Mouse (Mus musculus) liver, embryonic 12.5 days (tissue): ENCODE results near the gene Best3. TPM values are rescaled to one million over a fixed set of nuclear protein-coding genes. Genes with fewer than 3 reads are reported as not detected.

Source experiments
- ATAC-seq: fragments of 200-750 bp; cut with Nextera tagmentation; 2 replicates; pipeline ENCODE4 v1.8.0; 2017; ENCODE audit warnings: moderate number of reproducible peaks, mild to moderate bottlenecking, moderate library complexity
- H3K27ac ChIP-seq: fragments of 300-500 bp; sonication (generic); 2 replicates; pipeline ENCODE4 v1.5.1; 2016; ENCODE audit warnings: mild to moderate bottlenecking
- H3K27me3 ChIP-seq: fragments of 300-500 bp; sonication (generic); replicated peaks from 2 replicates; pipeline ENCODE4 v1.6.1; 2016; ENCODE audit warnings: mild to moderate bottlenecking, moderate library complexity
- H3K36me3 ChIP-seq: fragments of 300-500 bp; sonication (generic); 2 replicates; pipeline ENCODE4 v1.6.1; 2016; ENCODE audit warnings: mild to moderate bottlenecking, moderate library complexity
- H3K4me1 ChIP-seq: fragments of 300-500 bp; sonication (generic); 2 replicates; pipeline ENCODE4 v1.6.1; 2016
- H3K4me2 ChIP-seq: fragments of 300-500 bp; sonication (generic); 2 replicates; pipeline ENCODE4 v1.6.1; 2016; ENCODE audit warnings: mild to moderate bottlenecking, moderate library complexity
- H3K4me3 ChIP-seq: fragments of 300-500 bp; sonication (generic); 2 replicates; pipeline ENCODE4 v1.5.1; 2016; ENCODE audit warnings: mild to moderate bottlenecking, moderate library complexity
- H3K9ac ChIP-seq: fragments of 300-500 bp; sonication (generic); 2 replicates; pipeline ENCODE4 v1.6.1; 2016; ENCODE audit warnings: mild to moderate bottlenecking, moderate library complexity
- H3K9me3 ChIP-seq: fragments of 300-500 bp; sonication (generic); replicated peaks from 2 replicates; pipeline ENCODE4 v1.6.1; 2016; ENCODE audit warnings: mild to moderate bottlenecking, moderate library complexity
- WGBS: fragments of 180-500 bp; shearing (Covaris S2); methylation state at CpG from one replicate; pipeline ENCODE4 v1.1.7; 2016; ENCODE audit not compliant: insufficient replicate concordance; 5-methylcytosine and 5-hydroxymethylcytosine counted together
- polyA plus RNA-seq: library from polyadenylated mRNA; unstranded; fragments of >200 nt; fragmentation: Nextera tagmentation; extraction: Ambion mirVana; gene quantifications from 2 replicates; pipeline ENCODE4 v1.2.1, GENCODE M21; 2016

Gene Best3
- polyA plus RNA-seq, 1 experiment from 2014 or later: not detected

GRCm38 (mm10) chr10:117073176-117073575 is 87.1 kb downstream of the Best3 start:
- Histone ChIP-seq H3K4me2 (no peak overlapping the region), H3K27ac (no peak overlapping the region), H3K9ac (no peak overlapping the region), H3K36me3 (peaks cover 89% of the 10 kb centered on the region), H3K27me3 (no peaks in the 10 kb centered on the region), H3K4me1 (no peaks in the 10 kb centered on the region; the same call in 1 of the 2 replicates), H3K9me3 (no peaks in the 10 kb centered on the region), H3K4me3 (no peak overlapping the region)
- WGBS: 84% methylated on average over 7 of the region's 7 CpGs
- ATAC-seq: no peak

Other genes with a start within 250 kb of the Best3 start
- 0.05 TPM in 1 of 2 replicates, not detected in the other for gene Myrfl, start 89.4 kb upstream of the Best3 start, polyA plus RNA-seq
- gene Rab3ip, start 35.5 kb upstream of the Best3 start, polyA plus RNA-seq: 11.7 and 12.1 TPM in 2 replicates
- gene Gm10271, start 13.7 kb upstream of the Best3 start, polyA plus RNA-seq: not detected in 2 replicates
- gene Lrrc10, start 59.0 kb downstream of the Best3 start, polyA plus RNA-seq: not detected in 2 replicates
- 249 and 252 TPM in 2 replicates for gene Cct2, start 77.5 kb downstream of the Best3 start, polyA plus RNA-seq
- 11.3 and 13.3 TPM in 2 replicates for gene Frs2, start 162.2 kb downstream of the Best3 start, polyA plus RNA-seq
- gene Yeats4, start 238.2 kb downstream of the Best3 start, polyA plus RNA-seq: 54.0 and 61.9 TPM in 2 replicates